Mouse (Mus musculus) right cerebral cortex, postnatal 25 days (tissue): ENCODE measurements around the gene Nab2.

Experiments
- DNase-seq: peaks from one replicate; pipeline ENCODE4 v3.0.0; 2022

The Nab2 gene

GRCm38 (mm10) chr10:127668093-127669050 is at the start of gene Nab2:
TSS of gene Nab2 (minus strand) at chr10:127668568.
- peak; percentile 78 for DNase-seq

- no peak for DNase-seq
Observed at GRCm38 (mm10) chr10:127712736-127713135, 44.4 kb upstream of the Nab2 start.

- no peak for DNase-seq
Observed at GRCm38 (mm10) chr10:127710331-127710730, 42.0 kb upstream of the Nab2 start.

- DNase-seq: no peak
Observed at GRCm38 (mm10) chr10:127708850-127709370, 40.5 kb upstream of the Nab2 start.

- no peak for DNase-seq
Observed at GRCm38 (mm10) chr10:127707721-127708120, 39.4 kb upstream of the Nab2 start.

GRCm38 (mm10) chr10:127705783-127706182 is 37.4 kb upstream of the Nab2 start:
- no peak for DNase-seq

- DNase-seq: no peak
Observed at GRCm38 (mm10) chr10:127704766-127705220, 36.4 kb upstream of the Nab2 start, which contains the start of gene Myo1a. TSS of gene Myo1a (plus strand) at chr10:127705170.

- DNase-seq: no peak
Observed at GRCm38 (mm10) chr10:127704293-127704692, 35.9 kb upstream of the Nab2 start.

GRCm38 (mm10) chr10:127703299-127703698 is 34.9 kb upstream of the Nab2 start:
- no peak for DNase-seq

GRCm38 (mm10) chr10:127698966-127699365 is 30.6 kb upstream of the Nab2 start:
- no peak for DNase-seq

GRCm38 (mm10) chr10:127695775-127696174 is 27.4 kb upstream of the Nab2 start:
- no peak for DNase-seq

GRCm38 (mm10) chr10:127694636-127695035 is 26.3 kb upstream of the Nab2 start:
- no peak for DNase-seq

GRCm38 (mm10) chr10:127691053-127691452 is 22.7 kb upstream of the Nab2 start:
- no peak for DNase-seq

GRCm38 (mm10) chr10:127682886-127683285 is 14.5 kb upstream of the Nab2 start:
- DNase-seq: no peak

- DNase-seq: no peak
Observed at GRCm38 (mm10) chr10:127679881-127680280, 11.5 kb upstream of the Nab2 start.

GRCm38 (mm10) chr10:127679208-127679607 is 10.8 kb upstream of the Nab2 start:
- no peak for DNase-seq

- no peak for DNase-seq
Observed at GRCm38 (mm10) chr10:127677591-127678336, 9.4 kb upstream of the Nab2 start.

GRCm38 (mm10) chr10:127676691-127677548 is 8.6 kb upstream of the Nab2 start:
- DNase-seq: peak; percentile 93

- DNase-seq: no peak
Observed at GRCm38 (mm10) chr10:127675859-127676398, 7.6 kb upstream of the Nab2 start.

GRCm38 (mm10) chr10:127674794-127675522 is 6.6 kb upstream of the Nab2 start:
- peak; percentile 85 for DNase-seq

GRCm38 (mm10) chr10:127674046-127674655 is 5.8 kb upstream of the Nab2 start:
- DNase-seq: no peak
